Mouse (Mus musculus) megakaryocyte, embryonic 14.5 days (primary cell): ENCODE results near the gene Gm13275. TPM values are rescaled to one million over a fixed set of nuclear protein-coding genes. Genes with fewer than 3 reads are reported as not detected.
"Not testable (repeated sequence)": the region's sequence is repeated elsewhere in the genome, so short reads cannot be mapped to it uniquely, and the experiment has no call there.

Experiments
- H3K27me3 ChIP-seq: replicated peaks from 2 replicates; pipeline ENCODE3; 2012; ENCODE audit warnings: inconsistent platforms
- H3K36me3 ChIP-seq: replicated peaks from 2 replicates; pipeline ENCODE3; 2012; ENCODE audit warnings: low read length, inconsistent platforms, mixed read lengths
- H3K4me1 ChIP-seq: 2 replicates; pipeline ENCODE4 v1.6.1; 2012; ENCODE audit warnings: inconsistent platforms
- H3K4me3 ChIP-seq: replicated peaks from 2 replicates; pipeline ENCODE3; 2012; ENCODE audit warnings: moderate library complexity, mild to moderate bottlenecking, inconsistent platforms
- H3K9me3 ChIP-seq: 2 replicates; pipeline ENCODE4 v1.6.1; 2012; ENCODE audit warnings: inconsistent platforms
- FLI1 ChIP-seq: IDR thresholded peaks from 2 replicates; pipeline ENCODE4 v1.6.1; 2012; ENCODE audit warnings: low read length, inconsistent platforms, mixed read lengths
- GATA1 ChIP-seq: IDR thresholded peaks from 3 replicates; pipeline ENCODE4 v1.6.1; 2012; ENCODE audit warnings: mixed read lengths, low read length, inconsistent platforms, borderline replicate concordance
- polyA plus RNA-seq: library from polyadenylated mRNA; stranded (reverse); fragments of >175 nt; gene quantifications from 2 replicates; pipeline ENCODE4 v1.2.3, GENCODE M21; 2012; ENCODE audit warnings: low replicate concordance; ENCODE audit not compliant: insufficient read depth

Gm13275 gene
- polyA plus RNA-seq: 0.64 TPM in 1 of 2 replicates, not detected in the other

GRCm38 (mm10) chr4:88793936-88794675 lies at the start of gene Gm13275:
Gene Gm13275, plus strand, starts transcription at chr4:88794487.
- not testable (repeated sequence) for H3K4me3 ChIP-seq, H3K9me3 ChIP-seq, H3K27me3 ChIP-seq, H3K36me3 ChIP-seq, H3K4me1 ChIP-seq

GRCm38 (mm10) chr4:88749926-88750325 lies 44.4 kb upstream of the Gm13275 start:
- no peak for TF ChIP-seq GATA1
- no peak for TF ChIP-seq FLI1

GRCm38 (mm10) chr4:88754818-88755340 lies 39.4 kb upstream of the Gm13275 start, which contains the start of gene Gm13271:
Gene Gm13271, plus strand, starts transcription at chr4:88754868.
- H3K36me3 ChIP-seq, H3K4me1 ChIP-seq, H3K27me3 ChIP-seq, H3K9me3 ChIP-seq, H3K4me3 ChIP-seq: not testable (repeated sequence)

More at GRCm38 (mm10) chr4:88749926-88750325, 44.4 kb upstream of the Gm13275 start:
- Histone ChIP-seq H3K4me3 (no peak overlapping the region), H3K36me3 (no peaks in the 10 kb centered on the region), H3K27me3 (peaks cover 5% of the 10 kb centered on the region), H3K4me1 (no peaks in the 10 kb centered on the region), H3K9me3 (no peaks in the 10 kb centered on the region)

DNA sequence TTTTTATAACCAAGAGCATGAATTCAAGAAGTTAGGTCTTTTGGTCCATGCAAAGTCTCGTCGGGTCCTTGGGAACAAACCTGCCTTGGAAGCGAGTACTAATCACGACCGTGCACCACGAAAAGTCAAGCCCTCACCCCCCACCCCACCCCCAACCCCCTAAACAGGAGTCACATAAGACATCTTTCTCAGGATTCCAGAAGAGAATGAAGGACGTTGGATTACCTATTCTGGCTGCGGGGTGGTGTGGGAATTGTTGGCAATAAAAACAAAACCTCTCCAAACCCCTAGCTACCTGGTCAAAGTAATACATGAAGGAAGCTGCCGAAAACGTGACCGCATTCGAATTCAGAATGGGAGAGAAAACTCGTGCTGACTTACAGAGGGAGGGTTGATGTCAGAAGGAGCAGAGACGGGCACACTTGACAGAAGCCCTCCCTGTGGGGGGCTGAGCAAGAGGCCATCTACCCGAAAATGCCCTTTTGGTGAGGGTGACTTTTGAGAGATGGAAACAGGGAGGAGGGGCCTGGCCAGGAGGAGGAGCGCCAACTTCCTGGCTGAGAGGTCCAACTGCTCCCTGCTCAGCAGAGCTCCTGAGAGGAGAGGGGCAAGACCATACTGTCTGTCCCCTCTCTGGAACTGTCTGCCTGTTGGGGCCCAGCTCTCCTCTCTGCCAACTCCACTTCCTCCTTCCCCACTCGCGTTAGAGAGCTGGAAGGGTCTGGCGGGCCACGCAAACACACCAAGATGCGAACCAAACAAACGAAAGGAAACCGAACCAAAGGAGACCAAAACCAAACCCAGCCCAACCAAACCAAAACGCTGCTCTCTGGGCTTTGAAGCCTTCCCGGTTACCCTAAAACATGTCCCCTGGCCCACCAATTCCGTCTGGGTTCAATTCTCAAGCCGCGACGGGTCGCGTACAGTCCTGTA lies 37.4 kb upstream of the Gm13275 start:
- not testable (repeated sequence) for H3K4me3 ChIP-seq, H3K36me3 ChIP-seq, H3K27me3 ChIP-seq, H3K4me1 ChIP-seq, H3K9me3 ChIP-seq

DNA sequence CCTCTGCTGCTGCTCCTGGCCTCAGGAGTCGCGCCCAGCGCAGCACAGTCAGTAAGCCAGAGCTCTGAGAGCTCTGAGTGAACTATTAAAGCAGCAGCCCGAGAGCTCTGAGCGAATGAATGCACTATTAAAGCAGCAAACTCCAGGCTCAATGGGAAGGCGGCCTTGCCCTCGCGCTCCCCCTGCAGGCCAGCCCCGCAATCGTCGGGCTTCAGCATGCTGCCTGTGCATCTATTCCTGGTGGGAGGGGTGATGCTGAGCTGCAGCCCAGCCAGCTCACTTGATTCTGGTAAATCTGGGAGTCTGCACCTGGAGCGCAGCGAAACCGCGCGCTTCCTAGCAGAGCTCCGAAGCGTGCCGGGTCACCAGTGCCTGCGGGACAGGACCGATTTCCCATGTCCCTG lies 36.7 kb upstream of the Gm13275 start:
- H3K4me1 ChIP-seq, H3K36me3 ChIP-seq, H3K9me3 ChIP-seq, H3K4me3 ChIP-seq, H3K27me3 ChIP-seq: not testable (repeated sequence)

DNA sequence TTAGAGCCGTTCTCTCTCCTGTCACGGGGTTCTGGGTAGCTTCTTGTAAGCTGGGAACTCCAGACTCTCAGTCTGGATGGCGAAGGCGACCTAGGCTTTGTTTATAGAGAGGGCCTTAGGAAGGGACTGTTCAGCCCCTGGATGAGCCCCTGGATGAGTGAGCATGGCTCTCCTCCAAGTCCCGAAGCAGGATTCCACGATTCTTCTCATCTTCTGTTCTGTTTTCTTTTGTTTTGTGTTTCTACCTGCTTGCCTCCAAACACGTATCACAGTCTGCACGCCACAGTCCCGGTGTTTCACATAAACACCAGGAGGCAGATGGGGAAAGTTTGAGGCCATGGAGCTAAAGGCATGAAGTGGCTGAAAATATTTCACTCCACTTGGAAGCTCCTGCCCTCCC lies 35.5 kb upstream of the Gm13275 start:
- not testable (repeated sequence) for H3K9me3 ChIP-seq, H3K4me3 ChIP-seq, H3K27me3 ChIP-seq, H3K36me3 ChIP-seq, H3K4me1 ChIP-seq

DNA sequence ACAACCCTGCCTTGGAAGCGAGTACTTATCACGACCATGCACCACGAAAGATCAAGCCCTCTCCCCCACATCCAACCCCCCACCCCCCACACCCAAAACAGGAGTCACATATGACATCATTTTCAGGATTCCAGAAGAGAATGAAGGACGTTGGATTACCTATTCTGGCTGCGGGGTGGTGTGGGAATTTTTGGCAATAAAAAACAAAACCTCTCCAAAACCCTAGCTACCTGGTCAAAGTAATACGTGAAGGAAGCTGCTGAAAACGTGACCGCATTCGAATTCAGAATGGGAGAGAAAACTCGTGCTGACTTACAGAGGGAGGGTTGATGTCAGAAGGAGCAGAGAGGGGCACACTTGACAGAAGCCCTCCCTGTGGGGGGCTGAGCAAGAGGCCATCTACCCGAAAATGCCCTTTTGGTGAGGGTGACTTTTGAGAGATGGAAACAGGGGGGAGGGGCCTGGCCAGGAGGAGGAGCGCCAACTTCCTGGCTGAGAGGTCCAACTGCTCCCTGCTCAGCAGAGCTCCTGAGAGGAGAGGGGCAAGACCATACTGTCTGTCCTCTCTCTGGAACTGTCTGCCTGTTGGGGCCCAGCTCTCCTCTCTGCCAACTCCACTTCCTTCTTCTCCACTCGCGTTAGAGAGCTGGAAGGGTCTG lies 34.5 kb upstream of the Gm13275 start, which contains the start of gene Gm13283:
Gene Gm13283 (plus strand): TSS at position 510 of the 659 bp plus-strand sequence.
- H3K4me1 ChIP-seq, H3K27me3 ChIP-seq, H3K9me3 ChIP-seq, H3K36me3 ChIP-seq, H3K4me3 ChIP-seq: not testable (repeated sequence)

GRCm38 (mm10) chr4:88760431-88760830 lies 33.9 kb upstream of the Gm13275 start:
- H3K9me3 ChIP-seq, H3K4me3 ChIP-seq, H3K27me3 ChIP-seq, H3K36me3 ChIP-seq, H3K4me1 ChIP-seq: not testable (repeated sequence)

DNA sequence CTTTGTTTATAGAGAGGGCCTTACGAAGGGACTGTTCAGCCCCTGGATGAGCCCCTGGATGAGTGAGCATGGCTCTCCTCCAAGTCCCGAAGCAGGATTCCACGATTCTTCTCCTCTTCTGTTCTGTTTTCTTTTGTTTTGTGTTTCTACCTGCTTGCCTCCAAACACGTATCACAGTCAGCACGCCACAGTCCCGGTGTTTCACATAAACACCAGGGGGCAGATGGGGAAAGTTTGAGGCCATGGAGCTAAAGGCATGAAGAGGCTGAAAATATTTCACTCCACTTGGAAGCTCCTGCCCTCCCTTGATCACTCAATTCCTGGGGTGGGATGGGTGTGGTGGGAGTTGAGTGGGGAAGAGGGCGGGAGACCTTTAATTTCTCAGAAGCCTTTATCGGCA lies 32.5 kb upstream of the Gm13275 start:
- not testable (repeated sequence) for H3K9me3 ChIP-seq, H3K4me3 ChIP-seq, H3K27me3 ChIP-seq, H3K4me1 ChIP-seq, H3K36me3 ChIP-seq

GRCm38 (mm10) chr4:88762341-88762740 lies 31.9 kb upstream of the Gm13275 start:
- H3K4me3 ChIP-seq, H3K4me1 ChIP-seq, H3K9me3 ChIP-seq, H3K36me3 ChIP-seq, H3K27me3 ChIP-seq: not testable (repeated sequence)

- not testable (repeated sequence) for H3K27me3 ChIP-seq, H3K36me3 ChIP-seq, H3K4me1 ChIP-seq, H3K4me3 ChIP-seq, H3K9me3 ChIP-seq
These were observed 30.8 kb upstream of the Gm13275 start for GRCm38 (mm10) chr4:88763384-88764018.

- H3K4me1 ChIP-seq, H3K9me3 ChIP-seq, H3K4me3 ChIP-seq, H3K36me3 ChIP-seq, H3K27me3 ChIP-seq: not testable (repeated sequence)
These were observed 20.8 kb upstream of the Gm13275 start, which contains the start of gene Gm13290 for GRCm38 (mm10) chr4:88773534-88773933. Gene Gm13290, plus strand, starts transcription at chr4:88773834.

DNA sequence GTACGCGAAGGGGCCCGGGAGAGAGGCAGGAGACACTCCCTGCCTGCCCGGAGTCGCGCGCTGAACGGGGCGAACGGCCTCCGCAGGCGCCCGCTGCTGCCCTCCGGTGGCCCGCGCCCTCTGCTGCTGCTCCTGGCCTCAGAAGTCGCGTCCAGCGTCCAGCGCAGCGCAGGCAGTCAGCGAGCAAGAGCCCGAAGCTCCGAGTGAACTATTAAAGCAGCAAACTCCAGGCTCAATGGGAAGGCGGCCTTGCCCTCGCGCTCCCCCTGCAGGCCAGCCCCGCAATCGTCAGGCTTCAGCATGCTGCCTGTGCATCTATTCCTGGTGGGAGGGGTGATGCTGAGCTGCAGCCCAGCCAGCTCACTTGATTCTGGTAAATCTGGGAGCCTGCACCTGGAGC lies 17.7 kb upstream of the Gm13275 start, which contains the start of gene Gm13289:
Gene Gm13289 (plus strand): TSS at position 301 of the 400 bp plus-strand sequence.
- H3K27me3 ChIP-seq, H3K9me3 ChIP-seq, H3K4me3 ChIP-seq, H3K36me3 ChIP-seq, H3K4me1 ChIP-seq: not testable (repeated sequence)

- H3K36me3 ChIP-seq, H3K4me1 ChIP-seq, H3K4me3 ChIP-seq, H3K27me3 ChIP-seq, H3K9me3 ChIP-seq: not testable (repeated sequence)
These were observed 14.7 kb upstream of the Gm13275 start, which contains the start of gene Gm13272 for GRCm38 (mm10) chr4:88779550-88779949. Gene Gm13272, plus strand, starts transcription at chr4:88779850.
